Mouse (Mus musculus): ENCODE measurements around the gene Acin1.

- TF ChIP-seq POLR2A (IDR thresholded peaks at IDR 0.05; ENCODE audit: low read depth, low read length) (no peak), CTCF (IDR thresholded peaks at IDR 0.05; ENCODE audit: extremely low read depth, insufficient read length, insufficient replicate concordance, low read depth, low read length) (no peak)
Measured at GRCm38 (mm10) chr14:54607226-54607625, 79.5 kb downstream of the Acin1 start.

Measured in small intestine, adult 2 months (tissue).